Mouse (Mus musculus) yolk sac, embryonic 10.5 days (tissue): ENCODE data around the gene Sipa1l1.

ENCODE experiments used
- DNase-seq: peaks from one replicate; pipeline ENCODE4 v3.0.0-alpha.2; 2017; ENCODE audit warnings: low spot score

Sipa1l1 gene

DNA sequence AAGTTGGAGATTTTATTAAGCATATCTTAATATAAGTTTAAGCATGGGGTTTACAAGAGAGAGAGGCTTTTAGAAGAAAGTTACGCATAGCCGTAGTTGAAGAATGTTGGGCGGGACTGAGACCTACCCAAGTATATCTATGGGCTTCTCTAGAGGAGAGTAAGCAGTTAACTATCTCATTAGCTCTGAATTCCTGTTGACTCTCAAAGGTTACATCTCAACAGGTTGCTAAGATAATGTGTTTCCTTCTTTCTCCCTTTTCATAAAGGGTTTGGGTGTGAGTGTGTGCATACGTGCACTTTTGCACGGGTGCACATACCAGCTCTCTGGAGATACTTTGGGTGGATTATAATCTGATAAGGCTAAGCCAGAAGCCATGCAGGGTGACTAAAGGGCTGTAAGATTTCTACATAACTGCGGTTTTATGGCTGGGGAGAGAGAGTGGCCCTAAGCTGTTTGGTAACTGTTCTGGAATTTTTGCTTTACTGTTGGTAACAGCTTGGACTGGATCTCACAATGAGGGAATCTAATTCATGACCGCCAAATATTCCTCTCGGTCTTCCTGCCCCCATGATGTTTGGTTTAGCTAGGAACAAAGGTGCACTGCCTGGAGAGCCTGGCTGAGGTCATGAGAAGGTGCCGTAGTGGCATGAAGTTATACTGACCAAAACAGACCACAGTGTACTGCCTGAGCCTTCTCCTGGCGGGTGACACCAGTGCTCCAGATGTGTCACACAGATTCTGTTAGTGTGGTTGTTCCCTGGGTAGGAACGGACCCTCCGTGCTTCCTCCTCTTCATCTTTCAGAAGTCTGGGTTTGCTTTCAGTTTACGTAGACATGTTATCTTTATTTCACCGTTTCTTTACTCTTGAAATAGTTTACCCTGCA is 78.5 kb downstream of the Sipa1l1 start:
- no peak for DNase-seq

DNA sequence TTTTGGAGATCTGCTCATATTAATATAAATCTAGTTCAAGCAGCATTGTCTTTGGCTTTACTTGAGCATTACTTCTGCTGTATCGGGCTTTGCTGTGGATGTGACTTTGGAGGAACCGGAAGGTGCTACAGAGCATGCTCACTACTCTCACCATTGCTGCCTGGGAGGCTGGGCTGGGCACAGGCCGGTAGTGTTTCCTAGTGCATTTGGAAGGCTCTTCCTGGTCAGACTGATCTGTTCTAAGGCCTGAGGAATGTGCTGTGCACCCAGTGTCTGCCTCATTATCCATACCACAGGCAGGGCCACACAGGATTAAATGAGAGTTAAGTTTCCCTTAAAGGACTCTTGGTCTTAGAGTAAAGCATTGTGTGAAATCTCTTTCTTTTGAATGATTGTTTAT is 79.4 kb downstream of the Sipa1l1 start:
- DNase-seq: no peak

DNA sequence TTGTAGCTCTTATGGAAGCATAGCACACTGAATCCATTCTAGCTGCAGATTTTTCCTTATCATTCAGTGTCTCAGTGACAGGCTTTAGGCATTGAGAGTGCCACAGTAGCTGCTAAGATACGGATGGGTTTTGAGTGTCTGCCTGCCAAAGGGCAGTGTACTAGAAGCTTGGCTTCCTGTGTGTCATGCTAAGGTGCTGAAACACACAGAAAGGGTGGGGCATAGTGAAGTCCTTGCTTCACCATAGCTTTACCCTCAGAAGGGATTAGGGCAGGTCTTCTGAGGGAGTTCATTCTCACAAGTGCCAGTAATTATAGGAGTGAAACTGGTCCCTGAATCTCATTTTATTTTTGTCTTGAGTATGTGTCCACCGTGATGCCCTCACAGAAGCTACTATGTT is 82.2 kb downstream of the Sipa1l1 start:
- DNase-seq: no peak

DNA sequence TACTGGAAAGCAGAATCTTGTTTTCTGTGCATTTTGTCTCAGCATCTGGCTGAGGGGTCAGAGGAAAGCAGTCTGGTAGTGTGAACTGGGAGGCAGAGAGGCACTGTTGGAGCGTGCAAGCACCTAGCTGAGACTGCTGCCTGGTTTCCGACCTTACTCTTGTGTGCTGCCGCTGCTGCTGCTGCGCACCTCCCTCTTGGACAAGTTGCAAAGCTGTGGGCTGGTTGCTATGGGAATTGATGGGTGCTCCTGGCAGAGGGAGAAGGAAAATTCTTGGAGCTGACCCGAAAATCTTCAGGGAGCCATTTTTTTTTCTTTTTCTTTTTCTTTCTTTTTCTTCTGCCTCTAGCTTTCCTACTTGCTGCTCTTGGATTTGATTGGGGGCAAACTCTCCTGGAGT is 85.0 kb downstream of the Sipa1l1 start:
- DNase-seq: no peak

DNA sequence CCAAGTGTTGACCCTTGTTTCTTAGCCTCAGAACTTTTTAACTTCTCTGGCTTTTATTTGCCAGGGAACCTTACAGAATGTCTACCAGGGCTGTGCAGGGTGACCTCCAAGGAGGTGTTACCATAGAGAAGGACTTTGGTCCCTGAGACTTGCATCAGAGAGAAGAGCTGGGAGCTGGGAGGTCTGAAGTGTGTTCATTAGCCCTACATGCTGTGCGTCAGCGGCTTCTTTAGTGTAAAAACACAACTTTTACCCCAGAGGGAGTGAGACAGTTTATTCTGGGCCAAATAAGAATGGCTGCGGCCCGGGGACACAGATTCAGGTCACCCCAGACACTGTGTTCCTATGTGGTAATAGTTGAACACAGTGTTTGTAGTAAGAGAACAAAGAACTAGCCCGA is 86.9 kb downstream of the Sipa1l1 start:
- DNase-seq: peak; percentile 73

DNA sequence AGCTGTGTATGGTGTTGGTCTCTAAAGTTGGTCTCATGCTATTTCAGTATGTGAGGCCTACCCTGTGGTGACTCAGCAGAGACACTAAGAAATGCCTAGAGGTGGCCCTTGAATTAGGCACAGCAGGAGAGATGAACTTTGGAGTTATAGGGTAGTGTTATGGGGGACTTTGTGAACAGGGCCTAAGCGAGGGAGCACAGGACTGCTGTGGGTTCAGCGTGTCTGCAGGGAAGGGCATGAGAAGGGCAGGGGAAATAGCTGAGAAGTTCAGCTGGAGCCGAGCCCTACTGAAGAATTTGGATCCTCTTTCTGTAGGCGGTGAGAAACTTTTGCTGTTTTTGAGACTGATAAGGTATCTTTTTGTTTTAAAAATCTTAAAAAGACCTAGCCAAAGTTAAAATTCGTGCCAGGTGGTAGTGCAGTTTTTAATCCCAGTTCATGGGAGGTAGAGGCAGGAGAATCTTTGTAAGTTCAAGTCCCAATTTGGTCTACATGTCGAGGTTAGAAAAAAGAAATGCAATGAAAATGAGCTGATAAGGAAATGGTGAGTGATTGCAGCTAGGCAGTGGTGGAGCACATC is 87.9 kb downstream of the Sipa1l1 start:
- no peak for DNase-seq

DNA sequence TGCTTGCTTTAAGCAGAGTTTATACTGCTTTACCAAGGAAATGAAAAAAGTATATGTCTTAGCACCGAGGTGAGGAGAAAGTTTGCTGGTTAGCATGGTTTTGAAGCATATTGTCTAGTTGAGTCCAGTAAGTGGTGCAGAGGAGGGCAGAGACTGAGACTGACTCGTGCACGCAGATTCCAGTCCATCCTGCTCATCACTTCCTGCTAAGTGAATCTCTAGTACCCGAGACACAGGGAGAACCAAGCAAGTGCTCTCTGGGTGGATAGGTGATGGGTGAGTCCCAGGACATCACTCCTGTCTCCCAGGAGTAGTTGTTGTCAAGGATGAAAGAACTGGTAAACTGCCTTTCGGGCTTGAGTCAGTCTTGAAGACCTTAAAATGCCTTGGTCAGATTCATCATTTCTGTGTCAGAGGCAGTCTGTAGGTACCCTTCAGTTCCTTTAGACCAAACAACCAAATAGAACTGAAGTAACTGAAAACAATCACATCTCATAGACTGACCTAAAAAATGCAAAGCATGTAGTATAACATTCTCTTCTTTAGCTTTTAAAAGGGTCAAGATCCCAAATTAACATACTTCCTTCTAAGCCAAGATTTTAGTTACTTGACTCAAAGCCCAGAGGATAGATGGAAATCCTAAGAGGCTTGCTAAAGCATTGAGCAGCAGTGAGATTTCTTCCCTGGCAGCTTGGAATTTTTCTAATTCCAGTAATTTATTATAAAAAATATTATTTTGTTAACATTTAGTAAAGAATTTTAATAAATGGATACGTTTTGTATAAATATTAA is 89.1 kb downstream of the Sipa1l1 start:
- no peak for DNase-seq

DNA sequence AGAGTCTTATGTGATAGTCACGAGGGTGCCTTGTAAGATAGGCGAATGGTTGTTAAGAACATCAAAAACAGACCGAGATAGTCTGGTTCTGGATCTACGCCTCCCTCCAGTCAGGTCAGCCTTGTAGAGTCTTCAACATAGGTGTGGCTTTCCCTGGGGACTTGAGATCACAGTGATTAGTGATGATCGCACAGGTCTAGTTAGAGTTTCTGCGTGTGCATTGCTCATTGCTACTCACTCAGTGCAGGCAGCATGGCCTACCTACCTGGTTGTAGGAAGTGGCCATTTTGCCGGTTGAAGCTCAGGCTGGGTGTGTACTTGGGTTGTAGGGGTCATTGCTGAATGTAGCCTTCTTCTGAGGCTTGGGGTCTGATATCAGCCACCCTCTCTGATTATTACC is 94.3 kb downstream of the Sipa1l1 start:
- DNase-seq: no peak

DNA sequence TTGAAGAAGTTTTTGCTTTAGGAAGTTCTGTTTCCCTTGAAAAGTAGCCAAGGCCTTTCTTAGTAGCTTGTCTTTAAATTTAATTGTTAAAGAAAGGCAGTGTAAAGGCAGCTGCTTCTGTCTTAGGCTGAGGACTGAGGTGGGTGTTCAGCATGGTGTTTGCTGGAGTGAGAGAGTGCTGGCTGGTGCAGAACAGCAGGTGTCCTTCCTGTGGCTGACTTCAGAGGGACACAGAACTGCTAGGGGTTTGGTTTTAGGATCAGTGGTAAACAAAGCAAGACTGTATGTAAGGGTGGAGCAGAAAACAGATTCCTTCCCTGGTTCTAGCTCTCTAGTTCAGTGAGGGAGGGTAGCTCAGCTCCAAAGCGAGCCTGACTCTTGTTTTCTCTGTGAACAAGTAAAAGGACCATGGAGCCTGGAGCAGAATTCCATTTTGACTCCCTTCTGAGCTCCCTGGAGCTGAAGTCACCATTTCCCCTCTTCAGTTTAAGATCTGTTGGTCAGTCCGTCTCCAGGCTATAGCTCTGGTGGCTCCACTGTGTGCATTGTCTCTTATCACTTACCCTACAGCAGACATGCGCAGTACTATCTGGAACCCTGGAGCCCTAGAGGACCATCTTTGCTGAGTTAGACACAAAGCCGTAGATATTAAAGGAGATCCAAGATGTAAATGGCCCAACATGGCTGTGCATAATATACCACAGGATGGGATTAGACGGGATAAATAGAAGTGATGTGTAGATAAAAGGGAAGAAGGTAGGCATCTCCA is 95.1 kb downstream of the Sipa1l1 start:
- no peak for DNase-seq

DNA sequence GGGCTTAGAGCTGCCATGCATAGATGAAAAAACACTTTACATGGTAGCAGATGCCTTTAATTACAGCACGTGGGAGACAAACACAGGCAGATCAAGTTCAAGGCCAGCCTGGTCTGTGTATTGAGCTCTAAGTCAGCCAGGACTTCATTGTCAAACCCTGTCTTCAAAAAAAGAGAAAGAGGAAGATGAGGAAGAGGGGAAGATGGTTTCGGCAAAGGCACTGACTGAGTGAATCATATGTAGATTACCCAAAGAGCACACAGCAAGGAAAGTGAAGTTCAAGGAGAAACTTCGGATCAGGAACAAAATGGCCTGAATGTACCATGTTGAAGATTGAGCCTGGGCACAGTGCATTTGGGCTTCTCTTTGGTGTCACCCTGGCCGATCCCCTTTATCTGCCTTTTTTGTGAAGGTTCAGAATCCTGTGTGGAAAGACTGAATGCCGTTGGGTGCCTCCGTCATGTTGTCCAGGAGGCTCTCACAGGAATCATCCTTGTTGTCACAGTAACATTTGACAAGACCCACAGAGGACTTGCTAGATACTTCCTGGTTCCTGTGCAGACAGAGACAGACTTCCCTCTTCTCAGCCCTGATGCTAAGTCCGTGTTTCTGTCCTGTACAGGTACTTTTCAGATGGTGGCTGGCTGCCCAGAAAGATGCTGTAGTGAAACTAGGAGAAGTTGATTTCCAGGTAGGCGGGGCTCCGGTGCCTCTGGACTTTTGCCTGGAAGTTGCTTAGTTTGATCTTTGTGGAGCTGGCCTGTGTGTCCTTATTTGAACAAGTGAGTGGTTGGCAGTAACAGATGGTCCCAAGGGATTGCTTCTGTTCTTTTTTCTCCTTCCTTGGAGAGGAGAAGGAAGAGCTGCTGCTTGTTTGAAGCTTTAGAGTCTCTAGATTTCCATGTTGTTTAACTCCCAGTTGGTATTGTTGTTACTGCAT is 96.5 kb downstream of the Sipa1l1 start:
- peak; percentile 36 for DNase-seq

DNA sequence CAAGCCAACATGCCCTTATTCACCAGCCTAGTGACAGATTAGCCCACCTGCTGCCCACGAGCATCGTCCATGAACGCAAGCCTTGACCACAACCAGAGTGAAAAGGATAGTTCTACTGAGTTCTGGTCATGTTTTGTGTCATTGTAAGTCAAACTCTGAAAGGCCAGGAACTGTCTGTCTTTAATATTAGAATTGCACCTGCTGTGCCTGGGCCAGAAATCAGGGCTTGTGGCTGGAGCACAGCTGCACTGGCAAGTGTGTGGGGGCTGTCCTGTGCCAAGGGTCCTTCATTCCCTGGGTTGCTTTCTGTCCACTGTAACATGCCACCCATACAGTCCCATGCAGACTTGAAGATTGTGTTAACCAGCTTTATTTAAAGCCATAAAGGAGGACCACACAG is 102.3 kb downstream of the Sipa1l1 start:
- DNase-seq: no peak

DNA sequence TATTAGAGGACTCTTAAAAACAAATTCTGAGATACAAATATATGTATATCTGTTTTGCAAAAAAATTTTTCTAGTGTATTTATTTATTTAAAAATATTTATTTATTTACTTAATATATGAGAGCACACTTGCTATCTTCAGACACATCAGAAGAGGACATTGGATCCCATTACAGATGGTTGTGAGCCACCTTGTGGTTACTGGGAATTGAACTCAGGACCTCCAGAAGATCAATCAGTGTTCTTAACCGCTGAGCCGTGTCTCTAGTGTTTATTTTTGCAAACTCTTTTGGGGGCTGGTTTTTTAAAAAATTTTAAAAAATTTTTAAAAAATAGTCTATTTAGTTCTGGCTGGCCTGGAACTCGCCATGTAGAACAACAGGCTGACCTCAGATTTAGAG is 104.4 kb downstream of the Sipa1l1 start:
- DNase-seq: no peak

DNA sequence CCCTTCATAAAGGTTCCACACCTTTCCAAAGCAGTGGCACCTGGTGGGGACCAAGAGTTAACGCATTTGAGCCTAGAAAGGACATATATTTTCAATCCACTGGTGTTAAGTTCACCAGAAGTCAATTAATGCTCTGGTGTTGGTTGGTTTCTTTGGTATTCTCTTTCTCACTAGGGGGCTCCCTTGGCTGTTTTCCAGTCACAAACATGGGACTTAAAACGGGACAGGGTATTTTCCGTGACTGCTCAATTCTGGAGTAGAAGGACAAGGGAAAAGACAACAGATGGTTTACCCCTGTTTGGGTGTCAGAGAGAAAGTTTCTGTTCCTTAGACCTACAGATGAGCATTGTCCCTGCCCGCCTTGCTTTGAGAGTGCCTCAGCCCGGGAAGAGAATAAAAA is 105.5 kb downstream of the Sipa1l1 start:
- no peak for DNase-seq

DNA sequence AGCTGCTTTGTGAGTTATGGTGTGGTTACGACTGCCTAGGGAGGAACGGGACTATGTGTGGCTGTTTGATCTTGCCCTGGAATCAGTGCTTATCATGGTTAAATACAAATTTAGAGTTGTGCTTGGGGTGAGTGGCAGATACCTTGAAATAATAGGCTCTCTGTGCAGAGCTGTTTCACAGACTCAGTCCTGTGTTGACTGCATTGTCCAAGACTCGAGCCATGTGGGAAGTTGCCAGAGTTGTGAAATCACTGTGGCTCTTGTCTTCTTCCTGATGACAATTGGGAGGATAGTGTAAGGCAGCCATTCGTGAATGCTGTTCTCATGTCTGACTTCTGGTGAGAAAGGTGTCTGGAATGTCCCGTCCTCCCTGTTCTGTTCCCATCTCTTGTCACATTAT is 106.6 kb downstream of the Sipa1l1 start:
- no peak for DNase-seq

DNA sequence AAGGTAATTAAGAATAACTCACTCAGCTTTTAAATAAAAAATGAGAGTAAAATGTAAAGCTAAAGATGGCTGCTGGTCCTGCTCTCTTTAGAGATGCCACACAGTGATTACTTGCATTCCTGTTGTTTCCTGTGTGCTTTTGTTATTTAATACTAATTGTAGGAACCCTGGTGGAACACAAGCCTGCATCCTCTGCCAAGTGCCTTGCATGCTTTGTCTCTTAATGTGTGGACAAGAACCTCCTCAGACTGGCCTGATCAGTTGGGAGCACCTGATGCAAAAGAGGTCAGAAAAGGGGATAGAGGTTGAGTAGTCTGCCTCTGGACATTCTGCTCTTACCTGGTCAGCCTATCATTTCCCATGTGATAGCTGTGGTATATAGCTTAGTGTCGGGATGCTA is 107.5 kb downstream of the Sipa1l1 start:
- DNase-seq: no peak

DNA sequence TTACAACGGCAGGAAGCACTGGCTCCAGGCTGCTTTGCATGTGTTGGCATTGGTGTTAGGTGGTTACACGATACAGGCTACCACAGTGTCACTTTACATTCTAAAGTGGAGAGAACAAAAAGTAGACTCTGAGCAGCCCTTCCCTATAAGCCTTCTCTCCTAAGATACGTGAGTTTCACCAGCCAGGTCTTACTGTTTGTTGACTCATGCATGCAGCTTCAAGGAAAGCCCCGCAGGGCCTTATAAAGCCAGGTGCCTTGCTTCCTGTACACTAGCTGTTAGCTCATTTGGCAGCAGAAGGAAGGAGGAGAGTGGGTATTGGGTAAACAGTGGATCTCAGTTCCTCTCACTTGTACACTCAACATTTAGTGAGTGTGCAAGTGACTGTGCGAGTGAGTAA is 115.5 kb downstream of the Sipa1l1 start:
- DNase-seq: no peak

DNA sequence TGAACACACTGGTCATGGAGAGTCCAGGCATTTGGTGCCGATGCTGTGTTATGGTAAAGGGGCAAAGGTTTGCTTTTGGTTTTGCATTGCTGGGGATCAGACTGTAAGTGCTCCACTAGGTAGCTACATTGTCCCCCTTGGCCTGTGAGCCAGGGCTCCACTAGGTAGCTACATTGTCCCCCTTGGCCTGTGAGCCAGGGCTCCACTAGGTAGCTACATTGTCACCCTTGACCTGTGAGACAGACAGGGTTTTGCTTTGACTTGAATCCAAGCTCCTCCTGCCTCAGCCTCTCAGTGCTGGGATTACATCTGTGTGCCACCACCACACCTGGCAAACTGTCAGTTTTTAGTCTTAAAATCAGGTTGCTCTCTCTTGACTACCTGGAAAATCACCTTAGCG is 115.9 kb downstream of the Sipa1l1 start:
- no peak for DNase-seq

DNA sequence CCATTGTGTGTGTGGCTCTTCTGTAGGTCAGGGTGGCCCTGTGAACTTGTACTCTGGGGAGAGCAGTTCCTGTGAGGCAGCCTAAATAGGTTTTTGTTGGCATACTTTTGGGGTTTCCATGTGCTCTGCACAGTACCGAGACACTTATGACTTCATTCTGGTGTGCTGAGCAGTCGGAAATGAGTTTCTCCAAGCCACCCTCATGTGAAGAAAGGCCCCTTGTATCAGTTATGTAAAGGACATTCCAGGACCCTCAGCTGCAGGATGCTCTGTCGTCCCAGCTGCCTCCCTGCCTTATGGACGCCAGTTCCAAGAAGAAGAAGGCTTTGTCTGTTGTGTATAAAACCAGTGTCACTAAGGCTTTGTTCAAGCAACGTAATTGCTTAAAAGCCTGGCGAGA is 116.9 kb downstream of the Sipa1l1 start:
- DNase-seq: no peak

DNA sequence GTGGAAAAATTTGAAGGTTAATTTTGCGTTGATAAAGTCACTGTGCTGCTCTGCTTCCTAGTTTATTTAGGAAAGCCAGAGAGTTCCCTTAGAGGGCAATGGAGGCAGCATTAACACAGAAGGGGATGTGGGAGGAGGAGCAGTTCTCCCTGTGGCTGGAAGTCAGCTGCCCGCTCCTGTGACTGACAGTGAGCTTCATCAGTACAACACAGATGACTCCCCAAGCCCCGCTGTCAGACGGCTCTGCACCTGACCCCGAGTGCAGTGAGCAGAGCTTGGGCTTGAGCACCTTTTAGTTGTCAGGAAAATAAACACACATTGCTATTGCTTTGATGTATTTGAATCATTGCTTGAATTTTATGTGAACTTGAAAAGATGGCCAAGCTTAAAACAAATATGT is 117.7 kb downstream of the Sipa1l1 start:
- no peak for DNase-seq

DNA sequence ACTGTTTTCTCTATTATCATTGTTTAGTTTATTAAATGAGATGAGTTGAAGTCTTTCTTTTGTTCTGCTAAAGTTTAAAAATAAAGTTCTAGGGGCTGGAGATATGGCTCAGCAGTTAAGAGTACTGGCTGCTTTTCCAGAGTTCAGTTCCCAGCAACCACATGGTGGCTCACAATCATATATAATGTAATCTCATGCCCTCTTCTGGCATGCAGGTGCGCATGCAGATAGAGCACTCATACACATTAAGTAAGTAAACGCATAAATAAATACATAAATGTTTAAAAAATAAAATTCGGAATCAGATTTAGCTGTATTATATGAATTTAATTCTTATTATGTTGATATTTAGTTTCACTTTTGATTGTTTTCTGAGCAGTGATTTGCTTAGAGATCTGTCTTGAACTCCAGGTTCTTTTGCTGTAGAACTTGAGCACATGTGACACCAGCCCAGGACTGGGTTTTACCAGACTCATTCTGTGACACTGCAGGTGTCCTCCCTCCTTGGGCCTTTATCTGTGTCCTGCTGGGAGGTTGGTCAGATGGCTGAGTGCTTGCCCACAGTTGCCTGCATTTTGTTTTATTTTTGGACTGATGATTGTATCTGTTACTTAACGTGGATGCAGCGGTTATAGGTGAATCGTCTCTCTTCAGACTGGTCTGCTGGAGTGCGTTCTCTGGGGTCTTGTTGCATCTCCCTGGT is 124.6 kb downstream of the Sipa1l1 start:
- no peak for DNase-seq
